Mouse (Mus musculus) midbrain, embryonic 16.5 days (tissue): ENCODE data around the gene Des. TPM values are rescaled to one million over a fixed set of nuclear protein-coding genes. Genes with fewer than 3 reads are reported as not detected.

Experiments used
- ATAC-seq: fragments of 200-750 bp; cut with Nextera tagmentation; 2 replicates; pipeline ENCODE4 v1.8.0; 2017; ENCODE audit warnings: moderate TSS enrichment
- H3K27ac ChIP-seq: fragments of 300-500 bp; sonication (generic); 2 replicates; pipeline ENCODE4 v1.5.1; 2014; ENCODE audit warnings: mild to moderate bottlenecking, low read length, mixed read lengths
- H3K27me3 ChIP-seq: fragments of 300-500 bp; sonication (generic); 2 replicates; pipeline ENCODE4 v1.6.1; 2014; ENCODE audit warnings: low read depth, low read length, mixed read lengths; ENCODE audit not compliant: control insufficient read depth, insufficient read depth
- H3K36me3 ChIP-seq: fragments of 300-500 bp; sonication (generic); 2 replicates; pipeline ENCODE4 v1.6.1; 2014; ENCODE audit warnings: mild to moderate bottlenecking, low read length, moderate library complexity, mixed read lengths; ENCODE audit not compliant: control insufficient read depth, insufficient read depth
- H3K4me1 ChIP-seq: fragments of 300-500 bp; sonication (generic); 2 replicates; pipeline ENCODE4 v1.6.1; 2014; ENCODE audit warnings: mild to moderate bottlenecking, low read length, mixed read lengths; ENCODE audit not compliant: control insufficient read depth, insufficient read depth
- H3K4me2 ChIP-seq: fragments of 300-500 bp; sonication (generic); 2 replicates; pipeline ENCODE4 v1.6.1; 2014; ENCODE audit warnings: mild to moderate bottlenecking, low read length, mixed read lengths
- H3K4me3 ChIP-seq: fragments of 300-500 bp; sonication (generic); 2 replicates; pipeline ENCODE4 v1.5.1; 2014; ENCODE audit warnings: low read depth, mild to moderate bottlenecking, low read length, moderate library complexity, mixed read lengths
- H3K9ac ChIP-seq: fragments of 300-500 bp; sonication (generic); 2 replicates; pipeline ENCODE4 v1.6.1; 2014; ENCODE audit warnings: low read depth, low read length, mixed read lengths
- H3K9me3 ChIP-seq: fragments of 300-500 bp; sonication (generic); replicated peaks from 2 replicates; pipeline ENCODE4 v1.6.1; 2014; ENCODE audit warnings: mild to moderate bottlenecking, low read length, mixed read lengths; ENCODE audit not compliant: control insufficient read depth, poor library complexity, severe bottlenecking
- WGBS: fragments of 180-500 bp; shearing (Covaris S2); extraction: QIAGEN DNeasy Blood & Tissue Kit; methylation state at CpG from one replicate; pipeline ENCODE4 v1.1.7; 2014; 5-methylcytosine and 5-hydroxymethylcytosine counted together
- polyA plus RNA-seq: library from polyadenylated mRNA; unstranded; fragments of >200 nt; fragmentation: Nextera tagmentation; extraction: Ambion mirVana; gene quantifications from 2 replicates; pipeline ENCODE4 v1.2.1, GENCODE M21; 2015

Gene Des
- polyA plus RNA-seq, 1 experiment from 2014 or later, result 1.2 TPM

GRCm38 (mm10) chr1:75363868-75364267, 3.7 kb downstream of the Des start:
- ATAC-seq, result no peak
- Histone ChIP-seq H3K9ac (no peak overlapping the region), H3K4me2 (no peak overlapping the region), H3K4me1 (peaks cover 4% of the 10 kb centered on the region), H3K4me3 (no peak overlapping the region), H3K27ac (no peak overlapping the region), H3K36me3 (no peaks in the 10 kb centered on the region), H3K27me3 (peaks cover 28% of the 10 kb centered on the region), H3K9me3 (no peaks in the 10 kb centered on the region)
- 89% methylated on average over 3 of the region's 3 CpGs for WGBS

- Histone ChIP-seq H3K9me3 (no peaks in the 10 kb centered on the region), H3K4me3 (no peak overlapping the region), H3K27me3 (peaks cover 14% of the 10 kb centered on the region), H3K4me1 (peaks cover 3% of the 10 kb centered on the region; the same call in 1 of the 2 replicates), H3K4me2 (no peak overlapping the region), H3K27ac (no peak overlapping the region), H3K9ac (no peak overlapping the region), H3K36me3 (no peaks in the 10 kb centered on the region)
- ATAC-seq, result no peak
- 54% methylated on average over 14 of the region's 14 CpGs for WGBS
Measured at GRCm38 (mm10) chr1:75365510-75366137, 5.5 kb downstream of the Des start.

GRCm38 (mm10) chr1:75369360-75369983, 9.3 kb downstream of the Des start:
- 48% methylated on average over 25 of the region's 25 CpGs for WGBS
- Histone ChIP-seq H3K4me1 (peaks cover 5% of the 10 kb centered on the region; the same call in 1 of the 2 replicates), H3K27me3 (peaks cover under 1% of the 10 kb centered on the region; the same call in 1 of the 2 replicates), H3K4me3 (no peak overlapping the region), H3K4me2 (no peak overlapping the region), H3K27ac (no peak overlapping the region), H3K36me3 (no peaks in the 10 kb centered on the region), H3K9ac (no peak overlapping the region), H3K9me3 (no peaks in the 10 kb centered on the region)
- no peak for ATAC-seq

GRCm38 (mm10) chr1:75369984-75370660, 10.0 kb downstream of the Des start:
- WGBS, result 46% methylated on average over 13 of the region's 13 CpGs
- no peaks in the 10 kb centered on the region for H3K9me3 ChIP-seq
- H3K27ac ChIP-seq, result no peak overlapping the region
- H3K4me1 ChIP-seq, result peaks cover 9% of the 10 kb centered on the region
- no peak for ATAC-seq
- no peak overlapping the region for H3K4me3 ChIP-seq
- H3K4me2 ChIP-seq, result no peak overlapping the region
- H3K27me3 ChIP-seq, result peaks cover 5% of the 10 kb centered on the region
- H3K9ac ChIP-seq, result no peak overlapping the region
- no peaks in the 10 kb centered on the region for H3K36me3 ChIP-seq

- WGBS, result 52% methylated on average over 13 of the region's 13 CpGs
- Histone ChIP-seq H3K27me3 (peaks cover 11% of the 10 kb centered on the region), H3K36me3 (no peaks in the 10 kb centered on the region), H3K4me2 (no peak overlapping the region), H3K9me3 (no peaks in the 10 kb centered on the region), H3K4me1 (peaks cover 14% of the 10 kb centered on the region), H3K9ac (no peak overlapping the region), H3K4me3 (no peak overlapping the region), H3K27ac (0 out of 2 replicates have a peak overlapping the region, but pooled peaks have one; percentile 4)
- ATAC-seq, result no peak
Measured at GRCm38 (mm10) chr1:75371317-75372095, 11.4 kb downstream of the Des start.

- H3K4me2 ChIP-seq, result no peak overlapping the region
- no peak for ATAC-seq
- no peak overlapping the region for H3K4me3 ChIP-seq
- 68% methylated on average over 3 of the region's 3 CpGs for WGBS
- H3K27me3 ChIP-seq, result peaks cover 11% of the 10 kb centered on the region
- no peak overlapping the region for H3K9ac ChIP-seq
- H3K9me3 ChIP-seq, result no peaks in the 10 kb centered on the region
- no peaks in the 10 kb centered on the region for H3K36me3 ChIP-seq
- peaks cover 14% of the 10 kb centered on the region for H3K4me1 ChIP-seq
- peak overlapping the region; percentile 69 for H3K27ac ChIP-seq
Measured at GRCm38 (mm10) chr1:75372450-75372849, 12.3 kb downstream of the Des start.

- Histone ChIP-seq H3K4me3 (no peak overlapping the region), H3K4me2 (no peak overlapping the region), H3K27ac (peak overlapping the region; percentile 69), H3K9me3 (no peaks in the 10 kb centered on the region), H3K4me1 (peaks cover 14% of the 10 kb centered on the region), H3K36me3 (no peaks in the 10 kb centered on the region), H3K27me3 (peaks cover 11% of the 10 kb centered on the region), H3K9ac (no peak overlapping the region)
- ATAC-seq, result 0 out of 2 replicates have a peak, but pooled peaks have one; percentile 43
- WGBS, result 26% methylated on average over 3 of the region's 3 CpGs
Measured at GRCm38 (mm10) chr1:75373276-75373675, 13.1 kb downstream of the Des start.

GRCm38 (mm10) chr1:75374950-75375936, 15.1 kb downstream of the Des start, which contains the start of gene Speg:
Speg (plus strand) TSS chr1:75375297.
- peak within 1 kb of the TSS; percentile 11; the same call in 1 of the 2 replicates for H3K4me3 ChIP-seq
- H3K4me1 ChIP-seq, result peaks cover 13% of the 10 kb centered on the region
- no peaks in the 10 kb centered on the region for H3K9me3 ChIP-seq
- peaks cover 11% of the 10 kb centered on the region for H3K27me3 ChIP-seq
- peak within 1 kb of the TSS; percentile 44 for H3K9ac ChIP-seq
- 0 out of 2 replicates have a peak, but pooled peaks have one; percentile 8 for ATAC-seq
- no peaks in the 10 kb centered on the region for H3K36me3 ChIP-seq
- H3K4me2 ChIP-seq, result peak within 1 kb of the TSS; percentile 43
- no peak within 1 kb of the TSS for H3K27ac ChIP-seq
- 12% methylated on average over 53 of the region's 57 CpGs for WGBS
